Mouse (Mus musculus): ENCODE measurements around the gene Man1c1.

The Man1c1 gene

DNA sequence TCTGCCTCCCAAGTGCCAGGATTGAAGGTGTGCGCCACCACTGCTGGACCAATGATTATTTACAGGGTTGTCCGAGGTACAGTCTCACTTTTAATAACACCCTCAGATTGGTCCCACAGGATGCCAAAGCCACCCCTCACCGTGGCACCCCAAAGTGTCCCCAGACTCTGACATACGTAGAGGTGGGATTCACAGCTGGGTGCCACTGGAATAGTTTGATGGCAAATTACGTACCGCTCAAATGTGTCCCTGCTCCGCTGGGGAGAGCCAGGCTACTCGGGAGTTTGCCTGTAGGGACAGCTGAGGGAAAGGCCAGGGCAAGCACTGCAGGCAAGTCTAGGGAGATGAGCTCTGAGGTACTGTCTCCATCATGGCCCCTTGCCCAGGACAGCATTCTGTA, 30.9 kb downstream of the Man1c1 start:
- DNase-seq, result no peak

DNA sequence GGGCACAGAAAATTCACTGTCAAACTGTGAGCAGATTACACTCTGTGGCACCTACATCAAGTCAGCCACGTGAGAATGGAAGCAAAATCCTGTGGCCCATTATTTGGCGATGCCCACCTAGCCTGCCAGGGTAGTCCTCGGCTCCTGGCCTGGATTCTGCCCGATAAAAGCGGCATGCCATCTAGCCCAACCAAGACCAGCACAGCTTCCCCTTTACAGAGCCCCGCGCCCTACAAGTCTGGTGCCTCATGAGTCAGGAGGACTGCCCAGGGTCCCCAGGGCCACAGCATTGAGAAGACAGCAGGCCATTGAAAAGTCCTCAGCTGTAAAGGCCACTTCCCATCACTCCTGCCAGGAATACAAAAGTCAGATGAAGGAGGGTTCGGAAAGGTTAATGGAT, 31.8 kb downstream of the Man1c1 start:
- no peak for DNase-seq

DNA sequence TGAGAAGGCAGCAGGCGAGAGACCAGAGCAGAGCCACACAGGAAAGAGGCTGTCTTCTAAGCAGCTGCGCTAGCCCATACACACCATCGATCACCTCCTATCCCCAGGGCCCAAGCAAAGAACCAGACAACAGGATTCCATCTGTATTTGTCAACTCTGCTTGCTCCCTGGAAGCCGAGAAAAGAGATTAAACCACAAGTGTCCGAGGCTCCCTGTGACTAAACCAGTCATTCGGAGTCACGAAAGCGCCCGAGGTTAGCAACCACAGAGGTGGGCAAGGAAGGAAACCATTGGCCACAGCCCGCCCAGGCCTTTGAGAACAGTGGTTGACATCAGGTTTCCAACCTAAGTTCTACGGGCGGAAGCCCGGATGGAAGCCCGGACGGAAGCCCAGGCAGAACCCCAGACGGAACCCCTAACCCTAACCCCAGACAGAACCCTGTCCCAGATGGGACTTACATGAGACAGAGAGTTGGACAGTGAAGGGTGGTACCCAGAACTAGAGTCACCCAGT, 32.4 kb downstream of the Man1c1 start:
- no peak for DNase-seq

DNA sequence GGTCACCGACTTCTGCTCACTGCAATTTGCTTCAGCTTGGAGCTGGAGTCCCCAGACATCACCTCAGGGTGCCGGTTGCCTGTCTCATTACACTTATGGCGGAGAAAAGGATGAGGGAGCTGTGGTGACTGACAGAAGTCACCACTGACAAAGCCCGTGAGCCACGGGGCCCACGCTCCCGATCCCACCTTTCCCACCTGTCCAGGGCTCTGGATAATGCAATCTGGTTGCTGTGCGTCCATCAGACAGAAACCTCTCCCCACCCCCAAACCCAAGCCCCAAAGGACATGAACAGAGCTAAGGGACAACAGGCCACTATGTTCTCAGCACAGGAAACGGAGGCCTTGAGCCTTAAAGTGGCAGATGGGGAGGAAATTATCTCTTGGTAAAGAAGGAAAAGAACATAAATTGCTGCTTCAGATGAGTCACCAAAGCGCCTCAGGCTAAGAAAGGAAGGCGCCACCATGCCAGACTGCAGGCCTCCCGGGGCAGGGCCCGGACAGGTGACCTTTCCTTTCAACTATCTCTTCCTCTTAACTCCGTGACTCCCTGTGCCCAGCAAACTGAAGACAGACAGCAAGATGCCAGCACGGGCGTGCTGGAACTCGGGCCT, 34.2 kb downstream of the Man1c1 start:
- peak; percentile 32 to 67 for DNase-seq

DNA sequence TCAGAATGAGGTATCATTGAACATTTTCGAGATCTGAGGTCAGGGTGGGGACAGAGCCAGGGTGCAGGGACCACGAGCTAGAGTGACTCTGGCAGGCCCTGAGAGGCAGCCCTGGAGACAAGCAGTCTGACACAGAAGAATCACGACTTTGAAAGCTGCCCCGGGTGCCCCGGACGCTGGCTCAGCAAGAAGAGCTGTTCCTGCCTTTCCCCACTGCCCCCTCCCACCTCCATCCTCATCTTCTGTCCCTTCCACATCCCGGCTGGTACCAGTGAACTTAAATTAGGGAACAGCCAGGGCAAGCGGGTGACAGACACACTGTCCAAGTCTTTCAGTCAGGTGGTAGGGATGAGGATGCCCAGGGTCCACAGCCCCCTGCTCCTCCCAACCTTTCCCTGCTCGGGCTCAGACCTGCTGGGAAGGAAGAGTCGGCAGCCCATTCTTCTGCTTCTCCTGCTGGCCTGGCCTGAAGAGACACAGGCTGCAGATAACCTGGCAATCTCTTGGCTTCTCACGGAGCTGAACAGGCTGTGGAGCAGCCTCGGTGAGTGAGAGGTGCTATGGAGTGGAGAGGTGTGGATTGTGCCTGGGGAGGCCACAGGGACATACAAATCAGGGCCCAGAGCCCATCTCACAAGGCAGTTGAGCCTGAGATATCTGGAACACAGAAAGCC, 35.6 kb downstream of the Man1c1 start:
- no peak for DNase-seq

DNA sequence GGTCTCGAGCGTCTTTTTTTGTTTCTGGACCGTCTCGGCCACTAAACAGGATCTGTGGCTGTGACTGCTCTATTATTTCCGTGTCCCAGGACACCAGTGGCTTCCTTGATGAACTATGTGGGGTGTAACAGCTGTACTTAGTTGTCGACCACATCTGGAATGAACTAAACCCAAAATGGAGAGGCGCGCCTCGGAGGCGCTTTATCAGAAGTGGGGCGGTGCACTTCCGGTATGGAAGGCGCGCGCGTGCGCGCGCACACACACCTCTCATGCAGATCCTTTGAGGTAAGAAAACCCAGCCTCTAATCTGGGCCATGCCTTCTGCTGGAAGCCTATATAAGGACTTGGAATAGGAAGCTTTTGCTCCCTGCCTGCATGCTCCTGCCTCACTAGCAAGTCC, 37.7 kb downstream of the Man1c1 start:
- DNase-seq, result no peak

DNA sequence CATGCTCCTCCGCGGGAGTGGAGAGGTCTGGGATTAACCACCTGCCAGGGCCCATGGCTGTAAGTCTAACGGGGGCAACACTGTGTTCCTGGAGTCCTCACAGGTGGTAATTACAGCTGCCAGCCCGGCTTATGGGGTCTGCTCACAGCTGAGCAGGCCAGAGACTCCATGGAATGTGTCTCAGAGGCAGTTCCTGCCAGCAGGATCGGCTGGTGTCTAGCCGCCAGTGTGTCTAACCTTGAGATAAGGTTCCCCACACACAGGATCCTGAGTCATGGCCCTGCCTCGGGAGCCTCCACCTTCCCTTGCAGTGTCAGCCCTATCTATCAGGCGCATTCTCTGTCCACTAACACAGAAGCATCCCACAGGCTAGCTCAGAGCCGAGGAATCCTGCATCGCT, 41.0 kb downstream of the Man1c1 start:
- no peak for DNase-seq

DNA sequence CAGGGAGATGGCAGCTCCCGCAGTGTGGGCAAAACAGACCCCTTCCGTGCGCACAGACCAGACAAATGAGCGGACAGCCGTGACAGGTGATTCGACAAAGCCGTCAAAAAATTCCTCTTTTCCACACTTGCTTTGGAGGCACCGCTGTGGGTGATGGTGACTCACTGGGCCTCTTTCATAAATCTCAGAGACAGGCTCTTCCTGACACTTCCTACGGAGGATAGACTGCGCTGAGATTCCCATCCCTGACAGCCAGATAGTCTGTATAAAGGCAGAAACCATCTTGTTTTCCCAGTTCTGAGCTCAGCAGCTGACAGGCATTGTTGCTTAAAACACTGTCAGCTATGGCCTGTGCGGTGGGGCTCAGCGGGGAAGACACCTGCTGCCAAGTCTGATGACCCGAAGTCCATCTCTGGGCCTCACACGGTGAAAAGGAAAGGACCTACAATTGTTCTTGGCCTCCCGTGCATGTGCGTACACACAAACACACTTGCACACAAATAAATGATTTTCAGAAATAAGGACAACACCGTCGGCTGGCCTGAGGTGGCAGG, 43.4 kb downstream of the Man1c1 start:
- peak in 1 of 2 experiments; percentile 35 for DNase-seq

DNA sequence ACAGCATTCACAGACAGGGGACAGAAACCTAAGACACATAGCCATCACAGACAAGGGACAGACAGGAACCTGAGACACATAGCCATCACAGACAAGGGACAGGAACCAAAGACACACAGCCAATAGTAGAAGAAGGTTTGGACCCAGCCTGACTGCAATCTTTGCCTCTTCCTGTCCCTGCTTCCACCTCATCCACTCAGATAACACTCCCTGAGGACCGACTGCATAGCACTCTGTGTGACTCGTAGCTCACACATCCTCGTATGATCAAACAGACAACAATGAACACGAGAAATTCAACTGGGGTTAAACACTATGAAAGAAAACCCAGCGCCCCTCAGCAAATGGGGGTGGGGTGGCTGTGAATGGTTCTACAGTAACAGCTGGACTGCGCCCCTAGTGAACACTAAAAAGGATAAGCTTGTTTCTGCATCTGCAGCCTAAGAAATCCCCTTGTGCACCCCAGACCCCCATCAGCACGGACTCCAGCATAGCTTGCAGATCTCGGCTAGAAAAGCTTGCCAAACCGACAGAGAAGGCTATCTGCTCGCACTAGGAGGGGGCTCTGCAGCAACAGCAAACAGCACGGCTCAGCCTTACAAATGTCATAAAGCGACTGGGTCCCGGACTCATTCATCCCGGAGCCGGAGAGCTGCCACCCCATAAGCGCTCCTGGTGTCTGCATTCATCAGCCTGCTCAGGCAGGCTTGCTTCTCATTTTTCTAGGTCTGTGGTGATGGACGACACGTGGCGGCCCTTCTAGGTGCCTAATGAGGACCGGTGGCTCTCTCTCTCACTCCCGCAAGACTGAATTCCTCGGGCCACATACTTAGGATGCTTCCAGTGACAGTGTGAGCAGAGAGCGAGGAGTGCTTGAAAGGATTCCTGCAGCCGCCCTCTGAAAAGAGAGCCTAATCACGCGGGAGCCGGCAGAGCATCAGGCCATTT, 44.5 kb downstream of the Man1c1 start:
- DNase-seq, result no peak

DNA sequence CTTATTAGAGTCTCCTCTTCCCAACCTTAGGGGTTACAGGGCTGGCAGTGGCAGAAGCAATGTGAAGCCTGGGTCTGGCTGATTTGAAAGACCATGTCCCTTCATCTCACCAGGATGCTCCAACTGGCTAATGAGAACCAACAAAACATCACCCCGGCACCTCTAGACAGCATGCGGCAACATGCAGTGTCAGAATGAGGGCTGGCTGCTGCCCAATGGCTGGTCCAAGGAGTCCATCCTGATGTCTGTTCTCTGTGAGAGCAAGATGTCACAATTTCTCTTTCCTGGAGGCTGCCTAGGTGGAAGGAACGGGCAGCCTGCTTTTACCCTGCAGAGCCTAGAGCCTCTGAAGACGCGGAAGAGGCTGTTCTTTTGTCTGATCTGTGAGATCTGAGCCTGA, 46.6 kb downstream of the Man1c1 start:
- DNase-seq, result no peak

DNA sequence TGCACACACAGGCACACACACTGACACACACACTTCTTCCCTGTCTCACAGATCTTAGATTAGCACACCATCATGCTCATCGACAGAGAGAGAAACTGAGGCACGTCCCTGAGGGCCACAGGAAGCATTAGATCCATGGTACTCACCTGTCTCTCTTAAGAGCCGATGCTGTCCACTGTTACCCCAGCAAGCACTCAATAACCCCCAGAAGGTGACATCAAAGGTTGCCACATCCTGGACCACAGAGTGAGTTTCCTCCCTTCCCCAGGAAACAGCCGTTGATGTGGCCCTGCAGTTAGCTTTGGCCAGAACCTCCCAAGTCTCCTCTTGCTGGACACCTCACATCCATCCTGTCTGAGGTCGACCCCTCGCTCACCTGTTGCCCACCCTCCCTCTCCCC, 49.7 kb downstream of the Man1c1 start:
- no peak for DNase-seq

DNA sequence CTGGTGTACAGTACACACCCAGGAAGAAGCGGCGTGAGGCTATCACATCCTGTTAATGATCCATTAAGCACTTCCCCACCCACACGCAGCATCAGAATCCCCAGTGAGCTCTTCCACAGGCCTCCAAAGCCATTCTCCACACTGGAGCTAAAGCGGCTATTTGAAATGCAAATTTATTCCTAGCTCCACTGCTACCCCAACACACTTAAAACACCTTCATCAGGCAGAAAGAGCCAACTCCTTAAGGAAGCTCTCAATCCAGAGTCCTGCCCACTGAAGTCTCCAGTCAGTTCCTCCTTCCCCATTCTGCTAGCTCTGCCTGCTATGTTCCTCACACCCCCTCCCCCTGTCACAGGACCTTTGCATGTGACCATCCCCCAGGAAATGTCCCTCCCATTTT, 51.4 kb downstream of the Man1c1 start:
- DNase-seq, result no peak

DNA sequence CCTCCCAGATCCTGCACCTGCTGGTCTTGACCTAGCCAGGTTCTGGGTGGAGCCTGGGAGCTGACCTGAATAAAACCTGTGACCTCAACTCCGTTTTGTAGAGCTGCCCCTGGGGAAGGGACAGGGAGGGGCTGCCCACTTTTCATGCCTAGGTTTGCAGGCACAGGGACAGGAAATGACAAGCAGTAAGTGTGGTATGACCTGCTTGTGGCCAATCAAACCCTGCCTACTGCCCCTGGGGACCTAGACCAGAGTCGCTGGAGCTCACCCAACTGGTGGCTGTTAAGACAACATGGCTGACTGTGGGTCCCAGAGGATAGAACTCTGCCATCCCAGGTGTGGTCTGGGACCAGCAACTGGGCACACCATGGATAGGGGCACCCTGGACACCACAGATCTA, 51.9 kb downstream of the Man1c1 start:
- DNase-seq, result no peak

DNA sequence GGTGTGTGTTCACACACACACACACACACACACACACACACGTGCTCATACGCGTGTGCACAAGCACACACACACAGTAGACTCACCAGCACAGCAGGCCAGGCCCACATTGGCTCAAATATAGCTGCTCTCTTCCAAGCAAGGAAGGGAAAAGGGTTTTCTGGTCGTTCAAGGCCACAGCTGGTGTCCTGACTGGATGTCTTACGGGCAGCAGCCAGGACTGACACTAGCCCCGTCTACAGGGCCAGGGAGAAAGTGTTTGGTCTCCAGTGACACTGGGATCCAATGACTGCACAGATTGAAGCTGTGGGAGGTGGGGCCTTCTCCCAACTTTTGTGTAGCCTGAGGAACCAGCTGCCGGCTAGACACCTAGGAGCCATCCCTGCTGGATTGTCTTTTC, 52.7 kb downstream of the Man1c1 start:
- DNase-seq, result no peak

DNA sequence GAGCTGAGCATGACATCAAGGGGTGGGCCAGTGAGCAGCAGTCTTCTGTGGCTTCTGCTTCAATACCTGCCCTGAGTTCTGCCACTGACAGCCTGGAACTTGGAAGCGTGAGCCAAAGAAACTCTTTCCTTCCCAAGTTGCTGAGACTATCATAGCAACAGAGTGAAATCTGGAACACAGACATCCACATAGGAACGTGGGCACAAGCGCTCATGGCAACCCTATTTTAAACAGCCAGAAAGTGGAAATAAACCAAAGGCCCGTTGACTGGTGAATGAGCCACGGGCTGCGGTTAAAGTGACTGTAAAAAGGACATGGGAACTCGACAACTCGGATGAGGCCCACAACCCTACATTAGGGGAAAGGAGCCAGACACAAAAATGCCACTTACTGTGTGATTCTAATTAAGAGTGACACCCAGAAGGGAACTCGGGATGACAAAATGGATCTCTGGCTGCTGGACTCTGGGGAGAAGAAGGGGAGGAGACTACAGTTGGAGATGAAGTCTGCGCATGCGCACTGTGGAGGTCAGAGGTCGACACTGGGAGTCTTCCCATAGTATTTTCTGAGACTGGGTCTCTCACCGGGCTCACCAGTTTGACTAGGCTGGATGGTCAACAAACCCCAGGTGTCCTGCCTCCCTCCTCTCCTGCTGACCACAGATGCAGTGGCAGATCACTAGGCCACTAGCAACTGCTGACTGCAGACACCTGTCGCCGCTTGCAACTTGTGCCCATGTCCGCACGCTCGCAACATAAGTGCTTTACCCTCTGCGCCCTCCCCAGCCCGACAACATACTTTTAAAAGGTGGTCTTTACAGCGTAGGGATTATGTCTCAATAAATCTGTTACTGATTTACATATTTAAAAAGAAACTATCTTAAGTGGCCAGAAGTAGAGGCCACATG, 58.8 kb downstream of the Man1c1 start:
- no peak for DNase-seq

DNA sequence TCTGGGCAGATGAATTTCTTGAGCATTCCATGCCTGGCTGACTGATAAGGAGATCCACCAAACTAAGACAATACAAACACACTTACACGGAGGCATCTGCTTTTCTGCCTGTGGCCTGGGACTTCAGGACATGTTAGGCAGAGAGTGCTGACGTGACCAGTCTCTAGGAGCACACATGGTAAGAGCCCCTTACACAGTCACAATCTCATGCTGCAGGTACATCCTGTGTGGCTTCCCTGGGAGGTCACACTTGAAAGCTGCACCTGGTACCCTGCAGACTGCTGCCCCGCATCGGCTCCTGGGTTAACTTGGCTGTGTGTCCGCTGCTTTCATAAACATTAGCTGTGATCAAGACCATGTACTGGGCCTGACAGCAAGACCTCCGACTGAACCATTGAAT, 59.7 kb downstream of the Man1c1 start:
- DNase-seq, result no peak

DNA sequence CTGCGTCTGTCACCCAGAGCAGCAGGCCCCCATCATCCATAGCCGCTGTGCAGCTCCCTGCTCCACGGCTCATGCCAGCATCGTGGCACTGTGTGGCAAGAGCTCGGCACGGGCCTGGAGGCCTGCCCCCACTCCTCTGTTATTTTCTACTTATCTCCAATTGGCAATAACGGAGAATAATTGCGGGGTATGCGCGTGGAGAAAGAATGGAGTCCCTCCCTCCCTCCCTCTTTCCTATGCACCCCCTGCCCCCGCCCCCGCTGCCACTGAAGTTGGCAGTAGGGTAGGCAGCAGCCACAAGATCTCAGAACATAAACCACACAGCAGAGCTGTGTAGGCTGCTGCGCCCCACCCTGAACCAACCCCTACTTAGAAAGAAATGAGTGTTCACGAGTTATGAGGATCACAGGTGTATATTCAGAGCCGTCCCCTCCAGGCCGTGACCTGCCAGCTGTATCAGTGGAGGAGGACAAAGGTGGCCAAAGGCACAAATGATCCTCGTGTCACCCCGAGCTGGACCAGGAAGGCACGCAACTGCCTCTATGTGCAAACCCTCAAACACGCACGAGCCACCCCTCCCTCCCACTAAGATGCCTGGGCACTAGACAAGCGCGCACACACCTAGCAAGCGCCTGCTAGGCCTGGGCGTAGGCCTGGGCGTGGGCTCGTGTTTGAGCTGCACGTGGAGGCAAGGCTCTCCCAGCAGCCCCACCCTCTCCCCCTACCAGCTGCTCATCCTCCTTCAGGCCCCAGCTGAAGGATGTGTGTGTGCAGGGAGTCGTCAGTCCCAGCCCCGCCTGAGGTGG, 62.2 kb downstream of the Man1c1 start:
- DNase-seq, result no peak

DNA sequence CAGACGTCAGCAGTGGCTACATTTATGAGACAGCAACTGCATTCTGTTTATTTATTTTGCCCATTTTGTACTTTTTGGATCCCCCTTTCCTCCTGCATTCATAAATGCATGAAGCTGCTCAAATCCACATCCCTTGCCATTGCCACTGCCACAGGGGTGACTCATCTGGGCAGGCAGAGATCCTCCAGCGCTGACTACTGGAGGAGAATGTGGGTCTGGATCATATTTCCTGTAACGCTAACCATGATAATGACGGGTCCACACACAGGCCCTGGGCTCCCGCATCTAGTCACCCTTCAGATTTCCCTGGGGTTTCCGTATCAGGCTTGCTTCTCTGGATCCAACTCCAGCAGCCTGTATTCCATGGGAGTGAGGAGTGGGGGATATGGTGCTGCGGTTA, 64.8 kb downstream of the Man1c1 start:
- DNase-seq, result no peak

DNA sequence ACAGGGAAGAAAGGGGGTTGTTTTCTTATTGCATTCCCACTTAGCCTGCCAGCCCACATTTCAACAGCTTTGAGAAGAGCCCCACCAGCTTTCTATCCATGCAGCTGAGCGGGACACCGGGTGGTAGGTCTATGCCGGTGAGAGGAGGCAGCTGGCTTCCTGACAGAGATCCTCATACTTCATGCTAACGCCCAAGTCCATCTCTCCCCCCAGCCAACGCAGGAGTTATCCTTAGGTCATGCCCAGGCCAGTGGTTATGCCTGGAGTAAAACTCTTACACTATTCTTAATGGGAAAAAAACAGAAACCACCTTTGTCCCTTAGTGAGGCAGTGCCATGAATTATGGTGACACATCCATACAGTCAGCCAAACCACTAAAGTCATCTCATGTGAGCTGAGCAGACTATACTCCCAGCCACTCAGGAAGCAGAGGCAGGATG, 66.0 kb downstream of the Man1c1 start:
- DNase-seq, result peak; percentile 41 to 50

DNA sequence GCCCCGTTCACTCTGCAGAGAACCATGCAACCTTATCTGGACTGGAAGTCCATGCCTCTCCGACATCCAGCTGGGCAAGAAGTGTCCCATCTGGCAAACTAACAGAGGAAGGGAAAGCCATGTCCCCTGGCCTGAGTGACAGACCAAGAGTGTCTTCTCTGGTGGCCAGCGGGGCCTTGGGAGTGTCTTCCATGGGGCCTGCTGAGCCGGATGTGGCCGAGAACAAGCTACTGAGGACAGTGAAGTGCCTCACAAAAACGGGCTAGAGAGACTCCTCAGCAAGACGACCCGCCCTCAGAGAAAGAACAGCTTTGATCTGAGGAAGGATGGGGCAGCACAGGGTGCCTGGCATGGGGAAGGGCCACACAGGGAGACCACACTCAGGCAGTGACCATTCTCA, 67.7 kb downstream of the Man1c1 start:
- peak; percentile 43 to 48 for DNase-seq

DNA sequence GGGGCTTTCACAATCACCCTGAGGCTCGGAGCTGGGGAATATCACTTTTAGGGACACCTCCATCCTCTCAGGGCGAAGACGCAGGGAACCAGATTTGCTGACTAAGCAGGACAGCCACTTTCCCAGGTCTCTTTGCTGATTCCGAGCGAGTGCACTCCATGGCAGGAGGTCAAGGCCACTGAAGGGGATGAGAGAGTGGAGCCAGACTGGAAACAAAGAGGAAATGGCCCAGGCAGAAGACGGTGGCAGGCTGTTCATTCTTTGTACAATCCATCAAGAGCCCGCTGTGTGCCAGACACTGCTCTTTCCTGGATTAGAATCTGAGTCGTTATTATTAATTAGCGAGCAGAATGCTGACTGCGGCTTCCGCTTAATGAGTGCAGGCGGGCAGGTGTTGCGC, 70.1 kb downstream of the Man1c1 start:
- peak; percentile 33 to 43 for DNase-seq
